Mouse (Mus musculus) CD4-positive, CD25-positive, alpha-beta regulatory T cell, adult 9 weeks (primary cell): ENCODE measurements around the gene Olfr12. TPM values are rescaled to one million over a fixed set of nuclear protein-coding genes. Genes with fewer than 3 reads are reported as not detected.

ENCODE experiments used
- polyA plus RNA-seq: library from polyadenylated mRNA; unstranded; fragments of 100-300 nt; shearing (Covaris generic); gene quantifications from one replicate; pipeline ENCODE4 v1.2.1, GENCODE M21; 2017

Gene Olfr12
- not detected for polyA plus RNA-seq

GRCm38 (mm10) chr1:92617488-92617887 is at the start of gene Olfr12:
Gene Olfr12 (plus strand): TSS chr1:92617788.

GRCm38 (mm10) chr1:92571022-92571421 is 46.6 kb upstream of the Olfr12 start, which contains the start of gene Olfr1413:
Gene Olfr1413 (plus strand): TSS chr1:92571322.

GRCm38 (mm10) chr1:92585479-92585878 is 32.1 kb upstream of the Olfr12 start, which contains the start of gene Olfr1412:
Gene Olfr1412 (plus strand): TSS chr1:92585779.

GRCm38 (mm10) chr1:92594111-92594510 is 23.5 kb upstream of the Olfr12 start, which contains the start of gene Olfr1411:
Gene Olfr1411 (plus strand): TSS chr1:92594411.

GRCm38 (mm10) chr1:92605482-92605881 is 12.1 kb upstream of the Olfr12 start, which contains the start of gene Olfr1410:
Gene Olfr1410 (plus strand): TSS chr1:92605782.

GRCm38 (mm10) chr1:92641514-92642272 is 24.1 kb downstream of the Olfr12 start, which contains the start of gene Cops9:
Gene Cops9 (minus strand): TSS chr1:92641985.

GRCm38 (mm10) chr1:92648673-92649072 is 31.1 kb downstream of the Olfr12 start, which contains the start of gene Otos:
Gene Otos (minus strand): TSS chr1:92648841.

Other genes with a start within 250 kb of the Olfr12 start
- 239 TPM for gene Ndufa10, start 143.9 kb upstream of the Olfr12 start, polyA plus RNA-seq
- gene Olfr1416, start 132.7 kb upstream of the Olfr12 start, polyA plus RNA-seq: not detected
- not detected for gene Olfr1415, start 121.7 kb upstream of the Olfr12 start, polyA plus RNA-seq
- not detected for gene Olfr1414, start 99.1 kb upstream of the Olfr12 start, polyA plus RNA-seq
- gene Olfr1413, start 46.5 kb upstream of the Olfr12 start, polyA plus RNA-seq: not detected
- gene Olfr1412, start 32.0 kb upstream of the Olfr12 start, polyA plus RNA-seq: not detected
- gene Olfr1411, start 23.4 kb upstream of the Olfr12 start, polyA plus RNA-seq: not detected
- not detected for gene Olfr1410, start 12.0 kb upstream of the Olfr12 start, polyA plus RNA-seq
- gene Cops9, start 24.2 kb downstream of the Olfr12 start, polyA plus RNA-seq: 271 TPM
- gene Otos, start 31.1 kb downstream of the Olfr12 start, polyA plus RNA-seq: 1.7 TPM
- gene Gpc1, start 213.9 kb downstream of the Olfr12 start, polyA plus RNA-seq: 0.68 TPM